Mouse (Mus musculus) small intestine, adult 2 months (tissue): ENCODE data around the gene Atxn7l1.

Experiments
- CTCF ChIP-seq: fragments of 200-500 bp; IDR thresholded peaks from 2 replicates; pipeline ENCODE4 v1.5.1; 2012; ENCODE audit warnings: low read depth, mild to moderate bottlenecking, control low read depth, inconsistent platforms, low read length, moderate library complexity, mixed read lengths; ENCODE audit not compliant: insufficient replicate concordance, insufficient read length; ENCODE audit errors: extremely low read depth
- POLR2A ChIP-seq: fragments of 200-500 bp; IDR thresholded peaks from 2 replicates; pipeline ENCODE4 v1.6.1; 2012; ENCODE audit warnings: low read depth, mild to moderate bottlenecking, control low read depth, inconsistent platforms, low read length, moderate library complexity

GRCm38 (mm10) chr12:33271865-33272264 lies 124.4 kb downstream of the Atxn7l1 start:
- TF ChIP-seq CTCF: no peak
- TF ChIP-seq POLR2A: no peak
